Mouse (Mus musculus) stomach, postnatal 0 days (tissue): Measurements from ENCODE around the gene Sass6.

Experiments
- CTCF ChIP-seq: IDR thresholded peaks from 2 replicates; pipeline ENCODE4 v1.5.1; 2016; ENCODE audit warnings: antibody characterized with exemption, low read depth, mild to moderate bottlenecking, moderate library complexity
- EP300 ChIP-seq: optimal IDR thresholded peaks from 2 replicates; pipeline ENCODE3; 2016; ENCODE audit warnings: antibody characterized with exemption

DNA sequence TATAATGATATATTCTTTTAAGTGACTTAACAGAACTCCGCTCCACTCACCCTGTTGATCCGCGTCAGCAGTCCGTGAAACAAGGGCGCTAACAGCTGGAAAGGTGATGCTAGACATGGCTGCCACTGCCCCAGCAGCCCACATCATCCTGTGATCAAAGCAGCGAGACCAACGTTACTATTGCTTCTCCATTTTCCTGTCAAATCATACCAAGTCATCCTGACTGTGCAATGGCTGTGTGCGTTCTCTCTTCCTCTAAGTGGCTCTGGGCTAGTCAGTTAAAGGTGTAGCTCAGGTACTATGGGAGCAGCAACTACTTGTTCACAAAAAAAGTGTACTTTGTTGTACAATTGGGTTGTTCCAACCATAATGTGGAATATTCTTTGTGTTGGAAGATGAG is 40.1 kb downstream of the Sass6 start:
- TF ChIP-seq CTCF = no peak
- no peak for TF ChIP-seq EP300
